Mouse (Mus musculus) liver, embryonic 14.5 days (tissue): ENCODE measurements at regions not wholly inside any gene's neighbourhood (a gene's known extent, or its start where the extent isn't known, plus 50 kb on each side); places are given as distances from the start of the nearest gene placed in this dataset.
"Not testable (repeated sequence)": the region's sequence is repeated elsewhere in the genome, so short reads cannot be mapped to it uniquely, and the experiment has no call there.

Source experiments
- ATAC-seq: fragments of 200-750 bp; cut with Nextera tagmentation; 2 replicates; pipeline ENCODE4 v1.8.0; 2017; ENCODE audit warnings: moderate number of reproducible peaks, mild to moderate bottlenecking, moderate library complexity; ENCODE audit not compliant: insufficient read depth
- DNase-seq, 3 experiments: peaks; one replicate each; pipeline ENCODE4 v3.0.0-alpha.2; 2012 to 2013; ENCODE audit warnings: low read depth in 3 of 3, low spot score in 3 of 3
- H3K27ac ChIP-seq: fragments of 300-500 bp; sonication (generic); 2 replicates; pipeline ENCODE4 v1.5.1; 2014; ENCODE audit warnings: moderate library complexity, mild to moderate bottlenecking, control low read depth, inconsistent platforms
- H3K27me3 ChIP-seq: fragments of 300-500 bp; sonication (generic); 2 replicates; pipeline ENCODE4 v1.6.1; 2014; ENCODE audit warnings: mild to moderate bottlenecking, low read length, moderate library complexity; ENCODE audit not compliant: control insufficient read depth, insufficient read depth
- H3K36me3 ChIP-seq: fragments of 300-500 bp; sonication (generic); replicated peaks from 2 replicates; pipeline ENCODE4 v1.6.1; 2014; ENCODE audit warnings: low read depth; ENCODE audit not compliant: control insufficient read depth, insufficient read depth
- H3K4me1 ChIP-seq, 2 experiments: fragments of 200-500 bp in 1 of 2; fragments of 300-500 bp in 1 of 2; sonication (generic) in 1 of 2; replicated peaks; 2 replicates each; pipeline ENCODE4 v1.6.1; 2012 to 2014; ENCODE audit warnings: antibody characterized with exemption in 1 of 2, inconsistent platforms in 1 of 2, low read length in 1 of 2; ENCODE audit not compliant: control insufficient read depth in 2 of 2, insufficient read depth in 2 of 2
- H3K4me2 ChIP-seq: fragments of 300-500 bp; sonication (generic); 2 replicates; pipeline ENCODE4 v1.6.1; 2014; ENCODE audit warnings: low read depth, mild to moderate bottlenecking, control low read depth, moderate library complexity
- H3K4me3 ChIP-seq, 2 experiments: fragments of 200-500 bp in 1 of 2; fragments of 300-500 bp in 1 of 2; sonication (generic) in 1 of 2; 2 replicates each; pipeline ENCODE4 v1.5.1; 2012 to 2014; ENCODE audit warnings: low read depth in 2 of 2, low read length in 2 of 2, mild to moderate bottlenecking in 2 of 2, control low read depth in 1 of 2, inconsistent platforms in 1 of 2, moderate library complexity in 1 of 2; ENCODE audit not compliant: insufficient read depth in 1 of 2
- H3K9ac ChIP-seq: fragments of 300-500 bp; sonication (generic); replicated peaks from 2 replicates; pipeline ENCODE4 v1.6.1; 2014; ENCODE audit warnings: mild to moderate bottlenecking, control low read depth, moderate library complexity
- H3K9me3 ChIP-seq: fragments of 300-500 bp; sonication (generic); 2 replicates; pipeline ENCODE4 v1.6.1; 2016; ENCODE audit warnings: low read length, mixed read lengths; ENCODE audit not compliant: control insufficient read depth
- CTCF ChIP-seq: IDR thresholded peaks from 2 replicates; pipeline ENCODE4 v1.5.1; 2016; ENCODE audit warnings: antibody characterized with exemption, low read depth, control low read depth
- EP300 ChIP-seq: IDR thresholded peaks from 2 replicates; pipeline ENCODE4 v1.6.1; 2016; ENCODE audit warnings: antibody characterized with exemption, low read depth
- WGBS: fragments of 180-500 bp; shearing (Covaris S2); extraction: QIAGEN DNeasy Blood & Tissue Kit; methylation state at CpG from one replicate; pipeline ENCODE4 v1.1.7; 2014; ENCODE audit not compliant: insufficient replicate concordance; 5-methylcytosine and 5-hydroxymethylcytosine counted together

GRCm38 (mm10) chr12:17852138-17852537, 161.5 kb downstream of the Hpcal1 start:
- 37% methylated on average over 3 of the region's 3 CpGs for WGBS
- H3K27me3 ChIP-seq, DNase-seq, H3K9me3 ChIP-seq, H3K9ac ChIP-seq, H3K27ac ChIP-seq, H3K4me2 ChIP-seq, ATAC-seq, H3K4me3 ChIP-seq, H3K36me3 ChIP-seq, H3K4me1 ChIP-seq: not testable (repeated sequence)
- peak; percentile 52; the same call in 1 of the 2 replicates for TF ChIP-seq CTCF

- not testable (repeated sequence) for H3K27ac ChIP-seq, H3K9me3 ChIP-seq, H3K9ac ChIP-seq, ATAC-seq, H3K36me3 ChIP-seq, H3K27me3 ChIP-seq, H3K4me1 ChIP-seq, DNase-seq, H3K4me2 ChIP-seq, H3K4me3 ChIP-seq
- WGBS, result 66% methylated on average over 6 of the region's 6 CpGs
These were observed 181.8 kb downstream of the Hpcal1 start for GRCm38 (mm10) chr12:17872491-17872890.

GRCm38 (mm10) chr12:17881371-17882116, 190.9 kb downstream of the Hpcal1 start:
- Histone ChIP-seq H3K9ac (peak overlapping the region; percentile 47), H3K4me1 (no peaks in the 10 kb centered on the region), H3K27ac (no peak overlapping the region), H3K4me3 (peak overlapping the region; percentile 58 to 63), H3K4me2 (peak overlapping the region; percentile 53), H3K36me3 (no peaks in the 10 kb centered on the region), H3K27me3 (no peaks in the 10 kb centered on the region), H3K9me3 (no peaks in the 10 kb centered on the region)
- ATAC-seq (peak; percentile 97), DNase-seq (peak; percentile 49 to 52 (median 52))
- TF ChIP-seq CTCF (peak; percentile 57), EP300 (no peak)
- WGBS, result under 1% methylated on average over 59 of the region's 59 CpGs

- Histone ChIP-seq H3K4me3 (peak overlapping the region; percentile 58 to 63), H3K9ac (peak overlapping the region; percentile 47), H3K4me2 (peak overlapping the region; percentile 53)
- not testable (repeated sequence) for H3K9me3 ChIP-seq, H3K27ac ChIP-seq, H3K36me3 ChIP-seq, H3K27me3 ChIP-seq, DNase-seq, ATAC-seq, H3K4me1 ChIP-seq
- 2% methylated on average over 56 of the region's 65 CpGs for WGBS
These were observed 191.8 kb downstream of the Hpcal1 start for GRCm38 (mm10) chr12:17882117-17883116.

- DNase-seq, H3K36me3 ChIP-seq, H3K9me3 ChIP-seq, H3K27me3 ChIP-seq, H3K4me2 ChIP-seq, H3K4me1 ChIP-seq, H3K27ac ChIP-seq, ATAC-seq, H3K4me3 ChIP-seq, H3K9ac ChIP-seq: not testable (repeated sequence)
- WGBS, result 70% methylated on average over 6 of the region's 6 CpGs
These were observed 201.1 kb downstream of the Hpcal1 start for GRCm38 (mm10) chr12:17891663-17892310.

- not testable (repeated sequence) for H3K4me1 ChIP-seq, H3K4me3 ChIP-seq, H3K9me3 ChIP-seq, H3K9ac ChIP-seq, ATAC-seq, DNase-seq, H3K4me2 ChIP-seq, H3K36me3 ChIP-seq, H3K27ac ChIP-seq, H3K27me3 ChIP-seq
- WGBS, result 82% methylated on average over 3 of the region's 3 CpGs
These were observed 222.4 kb downstream of the Hpcal1 start for GRCm38 (mm10) chr12:17913058-17913457.
